Mouse (Mus musculus) lung, postnatal 0 days (tissue): ENCODE data around the gene Serpine1. TPM values are rescaled to one million over a fixed set of nuclear protein-coding genes. Genes with fewer than 3 reads are reported as not detected.

Experiments used
- ATAC-seq: fragments of 200-750 bp; cut with Nextera tagmentation; 2 replicates; pipeline ENCODE4 v1.8.0; 2017; ENCODE audit warnings: moderate library complexity
- DNase-seq: peaks from one replicate; pipeline ENCODE4 v3.0.0-alpha.2; 2016; ENCODE audit warnings: low spot score
- H3K27ac ChIP-seq: fragments of 300-500 bp; sonication (generic); 2 replicates; pipeline ENCODE4 v1.5.1; 2014; ENCODE audit warnings: antibody characterized with exemption, mild to moderate bottlenecking, low read length, mixed read lengths
- H3K27me3 ChIP-seq: fragments of 300-500 bp; sonication (generic); replicated peaks from 2 replicates; pipeline ENCODE4 v1.6.1; 2014; ENCODE audit warnings: low read length, mixed read lengths; ENCODE audit not compliant: insufficient read depth
- H3K36me3 ChIP-seq: fragments of 300-500 bp; sonication (generic); 2 replicates; pipeline ENCODE4 v1.6.1; 2014; ENCODE audit warnings: low read length, mixed read lengths; ENCODE audit not compliant: insufficient read depth
- H3K4me1 ChIP-seq: fragments of 300-500 bp; sonication (generic); 2 replicates; pipeline ENCODE4 v1.6.1; 2014; ENCODE audit warnings: antibody characterized with exemption, low read depth, low read length, mixed read lengths; ENCODE audit not compliant: insufficient read depth
- H3K4me2 ChIP-seq: fragments of 300-500 bp; sonication (generic); replicated peaks from 2 replicates; pipeline ENCODE4 v1.6.1; 2014; ENCODE audit warnings: low read depth, mild to moderate bottlenecking, low read length, moderate library complexity, mixed read lengths
- H3K4me3 ChIP-seq: fragments of 300-500 bp; sonication (generic); 2 replicates; pipeline ENCODE4 v1.5.1; 2014; ENCODE audit warnings: low read depth, low read length
- H3K9ac ChIP-seq: fragments of 300-500 bp; sonication (generic); replicated peaks from 2 replicates; pipeline ENCODE4 v1.6.1; 2014; ENCODE audit warnings: low read depth, mild to moderate bottlenecking
- H3K9me3 ChIP-seq: fragments of 300-500 bp; sonication (generic); 2 replicates; pipeline ENCODE4 v1.6.1; 2016; ENCODE audit warnings: low read length, mixed read lengths
- CTCF ChIP-seq: IDR thresholded peaks from 2 replicates; pipeline ENCODE4 v1.5.1; 2016; ENCODE audit warnings: antibody characterized with exemption, mild to moderate bottlenecking
- EP300 ChIP-seq: IDR thresholded peaks from 2 replicates; pipeline ENCODE4 v1.6.1; 2016; ENCODE audit warnings: antibody characterized with exemption, mild to moderate bottlenecking, control low read depth
- WGBS: fragments of 180-500 bp; shearing (Covaris S2); extraction: QIAGEN DNeasy Blood & Tissue Kit; methylation state at CpG from one replicate; pipeline ENCODE4 v1.1.7; 2014; 5-methylcytosine and 5-hydroxymethylcytosine counted together
- polyA plus RNA-seq: library from polyadenylated mRNA; unstranded; fragments of >200 nt; fragmentation: Nextera tagmentation; extraction: Ambion mirVana; gene quantifications from 2 replicates; pipeline ENCODE4 v1.2.1, GENCODE M21; 2015

Gene Serpine1
- polyA plus RNA-seq, 1 experiment from 2014 or later = 1.1 TPM

GRCm38 (mm10) chr5:137026092-137026491, 46.0 kb downstream of the Serpine1 start, which contains the start of gene Vgf:
TSS of gene Vgf (plus strand) at chr5:137026392.
- Histone ChIP-seq H3K27me3 (peaks cover 34% of the 10 kb centered on the region), H3K36me3 (no peaks in the 10 kb centered on the region)
- TF ChIP-seq CTCF (no peak), EP300 (no peak)

GRCm38 (mm10) chr5:137025132-137025531, 46.9 kb downstream of the Serpine1 start:
- H3K27me3 ChIP-seq = peaks cover 25% of the 10 kb centered on the region
- TF ChIP-seq CTCF (peak; percentile 99), EP300 (no peak)
- WGBS = 2% methylated on average over 23 of the region's 23 CpGs
- ATAC-seq (peak; percentile 58; the same call in 1 of the 2 replicates), DNase-seq (peak; percentile 69)
- no peak overlapping the region for H3K27ac ChIP-seq
- no peaks in the 10 kb centered on the region for H3K4me1 ChIP-seq
- H3K36me3 ChIP-seq = no peaks in the 10 kb centered on the region
- no peak overlapping the region for H3K9ac ChIP-seq
- no peak overlapping the region for H3K4me3 ChIP-seq
- no peaks in the 10 kb centered on the region for H3K9me3 ChIP-seq
- H3K4me2 ChIP-seq = no peak overlapping the region

More at GRCm38 (mm10) chr5:137026092-137026491, 46.0 kb downstream of the Serpine1 start, which contains the start of gene Vgf:
- WGBS = 14% methylated on average over 4 of the region's 4 CpGs
- H3K4me3 ChIP-seq = no peak within 1 kb of the TSS
- DNase-seq (no peak), ATAC-seq (no peak)
- H3K4me1 ChIP-seq = no peaks in the 10 kb centered on the region
- H3K27ac ChIP-seq = no peak within 1 kb of the TSS
- no peak within 1 kb of the TSS for H3K9ac ChIP-seq
- H3K9me3 ChIP-seq = no peaks in the 10 kb centered on the region
- H3K4me2 ChIP-seq = no peak within 1 kb of the TSS

GRCm38 (mm10) chr5:137024318-137024717, 47.8 kb downstream of the Serpine1 start:
- Histone ChIP-seq H3K9me3 (no peaks in the 10 kb centered on the region), H3K36me3 (no peaks in the 10 kb centered on the region), H3K27ac (no peak overlapping the region), H3K9ac (no peak overlapping the region), H3K27me3 (peaks cover 17% of the 10 kb centered on the region), H3K4me3 (no peak overlapping the region), H3K4me2 (no peak overlapping the region), H3K4me1 (no peaks in the 10 kb centered on the region)
- TF ChIP-seq EP300 (no peak), CTCF (no peak)
- 45% methylated on average over 3 of the region's 3 CpGs for WGBS
- ATAC-seq (no peak), DNase-seq (no peak)

- Histone ChIP-seq H3K4me3 (no peak overlapping the region), H3K4me2 (no peak overlapping the region), H3K36me3 (no peaks in the 10 kb centered on the region), H3K27ac (no peak overlapping the region), H3K27me3 (no peaks in the 10 kb centered on the region), H3K4me1 (no peaks in the 10 kb centered on the region), H3K9ac (no peak overlapping the region), H3K9me3 (no peaks in the 10 kb centered on the region)
- WGBS = 90% methylated on average over 3 of the region's 3 CpGs
- TF ChIP-seq CTCF (no peak), EP300 (no peak)
- ATAC-seq (no peak), DNase-seq (no peak)
Observed at GRCm38 (mm10) chr5:137015913-137016312, 56.2 kb downstream of the Serpine1 start.

GRCm38 (mm10) chr5:137012401-137012950, 59.6 kb downstream of the Serpine1 start:
- Histone ChIP-seq H3K27me3 (no peaks in the 10 kb centered on the region), H3K4me3 (no peak overlapping the region), H3K27ac (no peak overlapping the region), H3K9me3 (no peaks in the 10 kb centered on the region), H3K4me1 (no peaks in the 10 kb centered on the region), H3K4me2 (no peak overlapping the region), H3K9ac (no peak overlapping the region), H3K36me3 (no peaks in the 10 kb centered on the region)
- DNase-seq (no peak), ATAC-seq (no peak)
- TF ChIP-seq CTCF (no peak), EP300 (no peak)
- WGBS = 66% methylated on average over 15 of the region's 15 CpGs

Other genes starting within 250 kb of the Serpine1 start
- 1.6 and 2.2 TPM in 2 replicates for gene Col26a1, start 189.1 kb downstream of the Serpine1 start, polyA plus RNA-seq
- gene Ift22, start 164.1 kb downstream of the Serpine1 start, polyA plus RNA-seq = 41.9 and 53.5 TPM in 2 replicates
- 318 and 358 TPM in 2 replicates for gene Fis1, start 119.0 kb downstream of the Serpine1 start, polyA plus RNA-seq
- gene Cldn15, start 105.7 kb downstream of the Serpine1 start, polyA plus RNA-seq = 10.5 and 11.9 TPM in 2 replicates
- 38.3 and 41.7 TPM in 2 replicates for gene Plod3, start 85.2 kb downstream of the Serpine1 start, polyA plus RNA-seq
- 80.8 and 83.9 TPM in 2 replicates for gene Znhit1, start 84.2 kb downstream of the Serpine1 start, polyA plus RNA-seq
- 0.12 and 0.19 TPM in 2 replicates for gene Vgf, start 45.9 kb downstream of the Serpine1 start, polyA plus RNA-seq
- 112 and 125 TPM in 2 replicates for gene Ap1s1, start 26.1 kb downstream of the Serpine1 start, polyA plus RNA-seq
- gene Trim56, start 43.9 kb upstream of the Serpine1 start, polyA plus RNA-seq = 13.4 and 16.4 TPM in 2 replicates
- gene Muc3, start 77.1 kb upstream of the Serpine1 start, polyA plus RNA-seq = not detected in 2 replicates
- not detected in 2 replicates for gene Muc3a, start 140.1 kb upstream of the Serpine1 start, polyA plus RNA-seq
- gene Ache, start 215.3 kb upstream of the Serpine1 start, polyA plus RNA-seq = 0.92 and 1.2 TPM in 2 replicates
- 4.7 and 7.2 TPM in 2 replicates for gene Ufsp1, start 222.4 kb upstream of the Serpine1 start, polyA plus RNA-seq
- 30.9 and 32.7 TPM in 2 replicates for gene Srrt, start 235.4 kb upstream of the Serpine1 start, polyA plus RNA-seq
- 45.8 and 50.1 TPM in 2 replicates for gene Trip6, start 242.1 kb upstream of the Serpine1 start, polyA plus RNA-seq